Mouse (Mus musculus) hindbrain, embryonic 15.5 days (tissue): ENCODE results near the gene Acacb. TPM values are rescaled to one million over a fixed set of nuclear protein-coding genes. Genes with fewer than 3 reads are reported as not detected.

Source experiments
- ATAC-seq: fragments of 200-750 bp; cut with Nextera tagmentation; 2 replicates; pipeline ENCODE4 v1.8.0; 2017; ENCODE audit warnings: low read depth, moderate number of reproducible peaks, moderate TSS enrichment; ENCODE audit not compliant: low FRiP score
- H3K27ac ChIP-seq: fragments of 300-500 bp; sonication (generic); replicated peaks from 2 replicates; pipeline ENCODE4 v1.5.1; 2015; ENCODE audit warnings: mild to moderate bottlenecking, inconsistent platforms
- H3K27me3 ChIP-seq: fragments of 300-500 bp; sonication (generic); 2 replicates; pipeline ENCODE4 v1.6.1; 2015; ENCODE audit warnings: control low read depth, inconsistent platforms
- H3K36me3 ChIP-seq: fragments of 300-500 bp; sonication (generic); 2 replicates; pipeline ENCODE4 v1.6.1; 2015; ENCODE audit warnings: control low read depth, inconsistent platforms
- H3K4me1 ChIP-seq: fragments of 300-500 bp; sonication (generic); replicated peaks from 2 replicates; pipeline ENCODE4 v1.6.1; 2015; ENCODE audit warnings: control low read depth, inconsistent platforms
- H3K4me2 ChIP-seq: fragments of 300-500 bp; sonication (generic); 2 replicates; pipeline ENCODE4 v1.6.1; 2015; ENCODE audit warnings: moderate library complexity, mild to moderate bottlenecking, inconsistent platforms
- H3K4me3 ChIP-seq: fragments of 300-500 bp; sonication (generic); 2 replicates; pipeline ENCODE4 v1.5.1; 2015; ENCODE audit warnings: mild to moderate bottlenecking, inconsistent platforms
- H3K9ac ChIP-seq: fragments of 300-500 bp; sonication (generic); 2 replicates; pipeline ENCODE4 v1.6.1; 2015; ENCODE audit warnings: inconsistent platforms
- H3K9me3 ChIP-seq: fragments of 300-500 bp; sonication (generic); 2 replicates; pipeline ENCODE4 v1.6.1; 2016; ENCODE audit warnings: control low read depth, inconsistent platforms
- WGBS: fragments of 180-500 bp; shearing (Covaris S2); methylation state at CpG from one replicate; pipeline ENCODE4 v1.1.7; 2015; 5-methylcytosine and 5-hydroxymethylcytosine counted together
- polyA plus RNA-seq: library from polyadenylated mRNA; unstranded; fragments of >200 nt; fragmentation: Nextera tagmentation; extraction: Ambion mirVana; gene quantifications from 2 replicates; pipeline ENCODE4 v1.2.1, GENCODE M21; 2015

Gene Acacb
- polyA plus RNA-seq, 1 experiment from 2014 or later = 4.4 TPM

DNA sequence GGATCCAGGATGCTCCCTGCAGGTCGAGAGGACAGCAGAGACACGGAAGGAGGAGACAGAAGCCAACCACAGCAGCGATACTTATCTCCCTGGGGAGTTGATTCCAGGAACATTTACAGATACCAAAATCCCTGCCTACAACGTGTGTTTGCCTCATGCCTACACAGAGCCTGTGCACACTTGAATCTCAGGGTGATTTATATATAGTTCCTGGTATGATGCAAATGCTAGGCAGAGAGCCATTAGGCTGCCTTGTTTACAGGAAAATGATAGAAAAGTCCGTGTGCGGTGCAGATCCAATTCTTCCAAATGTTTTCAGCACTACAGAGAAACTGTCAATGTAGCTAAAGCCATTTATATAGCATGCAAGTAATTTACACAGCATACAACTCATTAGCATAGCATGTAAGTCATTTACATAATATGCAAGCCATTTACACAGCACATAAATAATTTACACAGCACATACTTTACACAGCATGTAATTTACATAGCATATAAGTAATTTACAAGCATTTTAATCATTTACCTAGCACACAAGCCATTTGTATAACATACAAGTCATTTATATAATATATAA, 16.9 kb downstream of the Acacb start:
- Histone ChIP-seq H3K4me1 (no peaks in the 10 kb centered on the region), H3K4me2 (no peak overlapping the region), H3K9me3 (no peaks in the 10 kb centered on the region), H3K9ac (no peak overlapping the region), H3K27ac (no peak overlapping the region), H3K36me3 (no peaks in the 10 kb centered on the region), H3K27me3 (no peaks in the 10 kb centered on the region), H3K4me3 (no peak overlapping the region)
- no peak for ATAC-seq
- 60% methylated on average over 6 of the region's 6 CpGs for WGBS

DNA sequence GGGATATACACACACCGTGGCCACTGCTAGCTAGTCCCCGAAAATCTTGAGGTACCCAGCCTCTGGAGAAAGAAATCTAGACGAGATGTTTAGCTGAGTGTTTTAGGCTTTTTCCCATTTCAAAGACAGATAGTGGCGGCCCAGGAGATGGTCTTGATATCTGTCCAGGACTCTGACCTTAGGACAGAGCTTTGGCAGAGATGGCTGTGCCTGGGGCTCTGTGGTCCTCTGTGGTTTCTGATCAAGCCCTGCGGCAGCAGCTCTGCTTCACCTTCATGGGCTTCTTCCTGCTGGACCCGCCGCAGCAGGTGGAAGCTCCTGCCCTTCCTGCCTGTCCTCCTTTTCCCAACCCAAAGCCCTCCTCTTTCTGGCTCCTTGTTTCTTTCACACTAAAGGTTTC, 24.0 kb downstream of the Acacb start:
- Histone ChIP-seq H3K36me3 (no peaks in the 10 kb centered on the region), H3K9ac (no peak overlapping the region), H3K27ac (no peak overlapping the region), H3K4me2 (no peak overlapping the region), H3K4me1 (peaks cover 4% of the 10 kb centered on the region), H3K9me3 (no peaks in the 10 kb centered on the region), H3K4me3 (no peak overlapping the region), H3K27me3 (peaks cover 10% of the 10 kb centered on the region)
- 83% methylated on average over 7 of the region's 7 CpGs for WGBS
- no peak for ATAC-seq

DNA sequence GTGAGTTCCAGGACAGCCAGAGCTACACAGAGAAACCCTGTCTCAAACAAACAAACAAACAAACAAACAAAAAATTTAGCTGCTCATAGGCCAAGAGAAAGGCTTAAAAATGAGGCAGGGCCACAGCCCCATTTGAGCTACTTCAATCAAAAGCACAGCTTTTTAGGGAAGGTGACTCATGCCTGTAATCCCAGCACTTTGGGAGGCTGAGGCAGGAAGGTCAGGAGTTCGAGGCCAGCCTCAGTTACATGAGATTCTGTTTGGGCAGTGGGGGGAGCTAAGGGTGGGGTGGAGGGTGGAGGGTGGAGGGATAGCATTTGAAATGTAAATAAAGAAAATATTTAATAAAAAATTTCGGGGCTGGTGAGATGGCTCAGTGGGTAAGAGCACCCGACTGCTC, 26.6 kb downstream of the Acacb start:
- H3K36me3 ChIP-seq = no peaks in the 10 kb centered on the region
- no peak for ATAC-seq
- H3K27ac ChIP-seq = no peak overlapping the region
- H3K4me1 ChIP-seq = peaks cover 13% of the 10 kb centered on the region
- H3K4me3 ChIP-seq = no peak overlapping the region
- peaks cover 19% of the 10 kb centered on the region for H3K27me3 ChIP-seq
- no peak overlapping the region for H3K9ac ChIP-seq
- 92% methylated on average over 3 of the region's 3 CpGs for WGBS
- H3K4me2 ChIP-seq = no peak overlapping the region
- H3K9me3 ChIP-seq = no peaks in the 10 kb centered on the region

DNA sequence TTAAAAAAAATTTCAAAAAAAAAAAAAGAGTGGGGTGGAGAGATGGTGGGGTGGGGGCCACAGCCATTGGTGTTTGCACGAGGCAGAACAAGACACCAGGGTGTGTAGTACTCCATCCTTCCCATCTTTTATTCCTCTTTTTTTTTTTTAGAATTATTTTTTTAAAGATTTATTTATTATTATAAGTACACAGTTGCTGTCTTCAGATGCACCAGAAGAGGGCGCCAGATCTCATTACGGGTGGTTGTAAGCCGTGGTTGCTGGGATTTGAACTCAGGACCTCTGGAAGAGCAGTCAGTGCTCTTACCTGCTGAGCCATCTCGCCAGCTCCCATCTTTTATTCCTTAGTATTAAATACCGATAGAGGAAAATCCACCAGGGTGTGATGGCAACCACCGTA, 27.1 kb downstream of the Acacb start:
- WGBS = 78% methylated on average over 7 of the region's 7 CpGs
- no peak overlapping the region for H3K4me2 ChIP-seq
- H3K9me3 ChIP-seq = no peaks in the 10 kb centered on the region
- H3K9ac ChIP-seq = no peak overlapping the region
- no peak for ATAC-seq
- H3K27ac ChIP-seq = no peak overlapping the region
- H3K4me3 ChIP-seq = no peak overlapping the region
- H3K4me1 ChIP-seq = peaks cover 13% of the 10 kb centered on the region
- H3K36me3 ChIP-seq = no peaks in the 10 kb centered on the region
- peaks cover 19% of the 10 kb centered on the region for H3K27me3 ChIP-seq

DNA sequence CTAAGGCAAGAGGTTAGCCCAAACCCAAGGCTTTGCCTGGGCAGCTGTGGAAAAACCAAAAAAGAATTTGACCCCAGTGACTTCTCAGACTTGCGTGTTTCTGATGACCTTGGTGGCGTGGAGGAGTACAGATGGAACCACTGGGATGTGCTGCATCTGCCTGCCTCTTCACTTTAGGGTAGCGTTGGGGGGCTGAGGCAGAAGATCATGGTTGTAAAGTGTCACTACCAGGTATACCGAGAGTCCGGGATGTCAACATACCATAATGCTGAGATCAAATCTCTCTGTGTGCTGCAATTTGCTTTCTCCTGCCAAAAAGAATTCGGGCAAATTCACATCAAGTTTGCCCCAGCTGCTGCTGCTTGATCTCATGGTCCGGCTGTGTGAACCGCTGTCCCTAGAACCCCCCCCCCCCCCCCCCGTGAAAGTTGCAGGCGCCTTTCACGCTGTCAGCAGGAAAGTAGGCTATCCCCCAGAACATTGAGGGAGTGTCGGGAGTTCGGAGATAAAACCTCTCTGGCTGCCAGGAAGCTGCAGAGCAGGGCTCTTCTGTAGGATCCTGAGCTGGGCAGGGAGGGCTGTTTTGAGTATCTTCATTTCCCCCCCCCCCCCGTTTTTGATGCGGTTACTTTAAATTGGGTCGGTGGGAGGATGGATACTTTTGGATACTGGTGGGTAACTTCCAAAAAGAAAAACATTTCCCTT, 27.7 kb downstream of the Acacb start:
- Histone ChIP-seq H3K9ac (no peak overlapping the region), H3K9me3 (no peaks in the 10 kb centered on the region), H3K36me3 (no peaks in the 10 kb centered on the region), H3K27me3 (peaks cover 19% of the 10 kb centered on the region), H3K4me2 (no peak overlapping the region), H3K4me1 (peaks cover 13% of the 10 kb centered on the region), H3K27ac (no peak overlapping the region), H3K4me3 (no peak overlapping the region)
- no peak for ATAC-seq
- WGBS = 26% methylated on average over 14 of the region's 16 CpGs

DNA sequence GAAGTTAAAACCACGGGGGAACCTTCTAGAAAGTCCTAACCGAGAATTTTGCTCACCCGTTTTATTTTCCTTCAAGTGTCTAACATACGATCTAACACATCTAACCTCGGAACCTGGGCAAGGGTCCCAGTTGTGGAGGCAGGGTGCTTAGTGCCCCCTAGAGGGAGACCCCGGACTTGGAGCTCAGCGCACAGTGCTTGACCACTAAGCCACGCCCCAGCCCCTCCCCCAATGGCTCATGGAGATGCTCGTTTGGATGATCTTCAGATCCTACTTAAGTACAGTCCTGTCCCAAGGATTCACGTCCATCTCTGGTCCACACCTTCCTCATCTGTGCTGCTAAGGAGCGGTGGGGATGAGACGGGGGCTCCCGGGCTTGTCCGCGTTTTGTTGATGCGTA, 28.3 kb downstream of the Acacb start:
- peaks cover 13% of the 10 kb centered on the region for H3K4me1 ChIP-seq
- H3K27me3 ChIP-seq = peaks cover 19% of the 10 kb centered on the region
- H3K4me2 ChIP-seq = peak overlapping the region; percentile 17; the same call in 1 of the 2 replicates
- H3K9me3 ChIP-seq = no peaks in the 10 kb centered on the region
- 15% methylated on average over 16 of the region's 16 CpGs for WGBS
- no peaks in the 10 kb centered on the region for H3K36me3 ChIP-seq
- no peak for ATAC-seq
- no peak overlapping the region for H3K27ac ChIP-seq
- no peak overlapping the region for H3K4me3 ChIP-seq
- H3K9ac ChIP-seq = no peak overlapping the region

DNA sequence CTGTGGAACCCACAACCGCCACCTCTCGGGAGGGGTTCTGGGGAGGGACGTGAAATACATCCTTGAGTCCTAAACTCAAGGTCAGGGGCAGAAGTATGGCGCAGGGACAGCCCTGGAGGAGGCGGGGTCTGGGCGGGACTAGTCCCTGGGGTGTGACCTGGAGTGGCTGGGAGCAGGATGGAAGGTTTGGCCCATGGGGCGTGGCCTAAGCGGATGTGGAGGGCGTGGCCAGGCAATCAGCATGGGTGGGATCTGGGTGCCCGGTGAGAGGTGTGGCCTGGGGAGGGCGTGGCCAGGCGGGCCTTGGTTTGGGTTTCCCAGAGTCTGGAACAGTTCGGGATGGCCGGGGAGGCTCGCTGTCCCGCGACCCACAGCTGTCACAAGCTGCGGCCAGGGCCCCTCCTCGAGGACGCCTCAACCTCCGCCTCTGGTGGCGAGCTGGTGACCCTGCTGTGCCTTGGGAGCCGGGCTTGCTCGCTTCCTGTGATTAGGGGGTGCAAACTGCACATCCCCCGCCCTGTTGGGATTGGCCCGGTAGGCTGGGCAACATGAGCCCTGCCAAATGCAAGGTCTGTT, 29.3 kb downstream of the Acacb start:
- Histone ChIP-seq H3K27ac (no peak overlapping the region), H3K4me3 (peak overlapping the region; percentile 31), H3K9ac (peak overlapping the region; percentile 10; the same call in 1 of the 2 replicates), H3K9me3 (no peaks in the 10 kb centered on the region), H3K27me3 (peaks cover 19% of the 10 kb centered on the region), H3K36me3 (no peaks in the 10 kb centered on the region), H3K4me2 (peak overlapping the region; percentile 55), H3K4me1 (peaks cover 13% of the 10 kb centered on the region)
- WGBS = under 1% methylated on average over 24 of the region's 26 CpGs
- peak; percentile 74; the same call in 1 of the 2 replicates for ATAC-seq

DNA sequence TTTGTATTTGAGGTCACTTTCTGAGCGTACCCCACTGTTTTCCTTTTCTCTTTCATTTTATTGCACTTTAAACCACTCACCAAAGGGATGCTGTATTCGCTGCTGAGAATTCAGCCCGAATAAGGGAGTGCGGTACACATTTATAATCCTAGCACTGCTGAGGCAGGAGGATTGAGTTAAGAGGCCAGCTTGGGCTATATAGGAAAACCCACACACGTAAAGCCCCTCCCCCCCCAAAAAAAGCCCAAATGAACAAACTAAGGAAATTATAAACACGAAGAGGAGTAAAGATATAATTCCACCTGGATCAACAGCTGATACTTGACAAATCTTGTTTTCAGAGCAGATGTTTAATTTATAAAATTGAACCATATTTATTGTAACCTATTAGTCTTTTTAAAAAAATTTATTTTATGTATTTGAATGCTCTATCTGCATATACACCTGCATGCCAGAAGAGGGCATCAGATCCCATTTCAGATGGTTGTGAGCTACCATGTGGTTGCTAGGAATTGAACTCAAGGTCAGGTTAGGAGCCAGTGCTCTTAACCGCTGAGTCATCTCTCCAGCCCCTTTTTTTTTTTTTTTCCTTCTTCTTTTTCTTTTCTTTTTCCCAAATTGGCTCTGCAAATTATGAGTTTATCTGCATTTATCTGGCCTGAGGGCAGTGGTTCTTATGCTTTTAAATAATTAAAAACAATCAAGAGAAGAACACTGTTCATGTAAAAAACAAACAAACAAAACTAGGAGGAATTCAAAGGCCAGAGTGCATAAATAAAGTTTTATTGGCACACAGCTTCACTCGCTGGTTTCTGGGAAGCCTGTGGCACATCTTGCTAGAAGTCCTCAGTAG, 30.4 kb downstream of the Acacb start:
- Histone ChIP-seq H3K9ac (no peak overlapping the region), H3K27ac (no peak overlapping the region), H3K9me3 (no peaks in the 10 kb centered on the region), H3K27me3 (peaks cover 19% of the 10 kb centered on the region), H3K4me3 (no peak overlapping the region), H3K4me1 (peaks cover 13% of the 10 kb centered on the region), H3K36me3 (no peaks in the 10 kb centered on the region), H3K4me2 (peak overlapping the region; percentile 55)
- ATAC-seq = no peak
- WGBS = 60% methylated on average over 8 of the region's 8 CpGs

DNA sequence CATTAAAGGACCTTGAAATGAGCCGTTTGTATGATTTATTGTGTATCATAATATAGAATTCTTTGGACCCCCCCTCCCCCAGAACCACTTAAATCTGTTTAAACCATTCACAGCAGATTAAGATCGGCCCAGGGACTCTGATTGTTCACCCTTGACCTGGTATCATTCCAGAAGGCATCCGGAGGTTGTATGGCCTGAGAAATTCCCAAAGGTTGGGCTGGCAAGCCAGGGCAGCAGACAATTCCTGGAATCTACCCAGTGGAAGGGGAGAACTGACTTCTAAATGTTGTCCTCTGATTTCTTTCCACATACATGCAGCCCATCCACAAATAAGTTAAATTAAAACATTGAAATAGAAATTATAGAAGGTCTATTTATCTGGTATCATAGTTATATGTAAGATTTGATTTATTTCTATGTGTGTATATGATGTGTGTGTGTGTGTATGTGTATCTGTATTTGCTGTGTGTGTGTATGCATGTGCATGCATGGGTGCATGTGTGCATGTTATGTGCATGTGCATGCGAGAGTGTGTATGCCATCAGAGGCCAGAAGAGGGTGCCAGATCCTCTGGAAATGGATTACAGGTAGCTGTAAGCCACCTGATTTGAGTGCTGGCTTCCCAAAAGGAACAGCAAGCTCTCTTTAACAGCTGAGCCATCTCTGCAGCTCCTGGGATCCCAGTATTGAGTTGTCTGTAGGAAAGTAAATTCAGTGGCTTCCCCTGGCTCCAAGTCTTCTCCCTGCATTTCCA, 31.8 kb downstream of the Acacb start:
- Histone ChIP-seq H3K9me3 (no peaks in the 10 kb centered on the region), H3K4me2 (no peak overlapping the region), H3K36me3 (no peaks in the 10 kb centered on the region), H3K4me1 (peaks cover 13% of the 10 kb centered on the region), H3K9ac (no peak overlapping the region), H3K4me3 (no peak overlapping the region), H3K27ac (no peak overlapping the region), H3K27me3 (peaks cover 19% of the 10 kb centered on the region)
- no peak for ATAC-seq
- WGBS = 81% methylated on average over 4 of the region's 4 CpGs

DNA sequence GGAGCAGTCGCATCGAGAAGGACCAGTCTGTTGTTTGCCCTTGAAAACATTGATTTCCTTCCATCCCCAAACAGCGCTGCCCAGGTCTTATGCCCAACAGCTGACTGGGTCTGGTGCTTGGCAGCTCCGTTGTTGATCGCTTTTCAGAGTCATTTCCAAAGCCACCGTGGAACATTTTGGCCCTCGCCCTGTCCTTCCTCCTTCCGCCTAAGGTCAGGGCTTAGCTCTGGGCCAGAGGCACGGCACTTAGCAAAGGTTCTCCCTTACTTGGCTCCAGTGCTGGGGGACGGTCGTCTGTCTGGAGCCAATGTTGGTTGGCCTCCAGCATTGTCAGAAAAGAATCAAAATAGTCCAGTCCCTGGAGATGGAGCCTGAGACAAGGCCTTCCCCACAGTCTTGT, 33.2 kb downstream of the Acacb start:
- H3K4me3 ChIP-seq = no peak overlapping the region
- no peaks in the 10 kb centered on the region for H3K9me3 ChIP-seq
- peaks cover 13% of the 10 kb centered on the region for H3K4me1 ChIP-seq
- H3K27me3 ChIP-seq = peaks cover 17% of the 10 kb centered on the region
- H3K4me2 ChIP-seq = no peak overlapping the region
- H3K36me3 ChIP-seq = no peaks in the 10 kb centered on the region
- H3K9ac ChIP-seq = no peak overlapping the region
- no peak for ATAC-seq
- WGBS = 86% methylated on average over 11 of the region's 11 CpGs
- no peak overlapping the region for H3K27ac ChIP-seq

DNA sequence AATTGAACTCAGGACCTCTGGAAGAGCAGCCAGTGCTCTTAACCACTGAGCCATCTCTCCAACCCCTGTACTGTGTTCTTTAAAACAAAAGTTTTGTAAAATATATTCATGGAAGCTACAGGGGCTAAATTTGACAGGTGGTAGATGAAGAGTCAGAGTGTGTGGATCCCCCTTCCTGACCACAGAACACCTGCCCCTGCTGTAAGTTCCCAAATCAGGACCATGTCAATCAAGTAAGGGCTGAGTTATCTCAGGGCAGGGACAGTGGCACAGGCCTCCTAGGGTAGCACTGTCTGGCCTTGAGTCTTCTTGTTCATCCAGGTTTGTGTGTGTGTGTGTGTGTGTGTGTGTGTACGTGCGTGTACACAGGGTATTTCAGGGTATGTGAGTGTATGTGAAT, 37.2 kb downstream of the Acacb start:
- no peak for ATAC-seq
- Histone ChIP-seq H3K27me3 (no peaks in the 10 kb centered on the region), H3K9me3 (no peaks in the 10 kb centered on the region), H3K4me1 (no peaks in the 10 kb centered on the region), H3K27ac (no peak overlapping the region), H3K4me3 (no peak overlapping the region), H3K4me2 (no peak overlapping the region), H3K9ac (no peak overlapping the region), H3K36me3 (no peaks in the 10 kb centered on the region)
- 97% methylated on average over 2 of the region's 2 CpGs for WGBS
